Mouse (Mus musculus) MEL (cell line): ENCODE measurements around the gene Plcb1. TPM values are rescaled to one million over a fixed set of nuclear protein-coding genes. Genes with fewer than 3 reads are reported as not detected.
"Not testable (repeated sequence)": the region's sequence is repeated elsewhere in the genome, so short reads cannot be mapped to it uniquely, and the experiment has no call there.

Source experiments
- DNase-seq: peaks from one replicate; pipeline ENCODE4 v3.0.0; 2011; ENCODE audit warnings: low read depth, low spot score
- H3K27ac ChIP-seq: 2 replicates; pipeline ENCODE4 v1.5.1; 2012; ENCODE audit warnings: low read depth, mild to moderate bottlenecking, control low read depth, low read length, moderate library complexity; ENCODE audit not compliant: control insufficient read depth
- H3K27me3 ChIP-seq, 2 experiments: fragments of 150-350 bp in 1 of 2; sonication (generic) in 1 of 2; 2 replicates each; pipeline ENCODE4 v1.6.1; 2012; ENCODE audit warnings: low read length in 2 of 2, mild to moderate bottlenecking in 2 of 2, improper control_type of control experiment in 1 of 2, moderate library complexity in 1 of 2; ENCODE audit not compliant: insufficient read depth in 2 of 2, control insufficient read depth in 1 of 2
- H3K36me3 ChIP-seq, 2 experiments: 2 replicates each; pipeline ENCODE4 v1.6.1; 2012 to 2014; ENCODE audit warnings: low read length in 2 of 2, improper control_type of control experiment in 1 of 2, inconsistent platforms in 1 of 2, mild to moderate bottlenecking in 1 of 2; ENCODE audit not compliant: insufficient read depth in 2 of 2, control insufficient read depth in 1 of 2
- H3K4me1 ChIP-seq, 2 experiments: fragments of 150-350 bp in 1 of 2; sonication (generic) in 1 of 2; 2 replicates each; pipeline ENCODE4 v1.6.1; 2012; ENCODE audit warnings: low read length in 2 of 2, improper control_type of control experiment in 1 of 2, mild to moderate bottlenecking in 1 of 2; ENCODE audit not compliant: insufficient read depth in 2 of 2, control insufficient read depth in 1 of 2
- H3K4me3 ChIP-seq, 2 experiments: fragments of 150-350 bp in 1 of 2; sonication (generic) in 1 of 2; 2 replicates each; pipeline ENCODE4 v1.5.1; 2012; ENCODE audit warnings: low read depth in 2 of 2, low read length in 2 of 2, mild to moderate bottlenecking in 2 of 2, moderate library complexity in 2 of 2, control low read depth in 1 of 2, improper control_type of control experiment in 1 of 2; ENCODE audit not compliant: control insufficient read depth in 1 of 2, insufficient read depth in 1 of 2
- H3K79me2 ChIP-seq: 2 replicates; pipeline ENCODE4 v1.6.1; 2012; ENCODE audit warnings: mild to moderate bottlenecking, low read length, moderate library complexity; ENCODE audit not compliant: control insufficient read depth, poor library complexity, insufficient read depth
- H3K9ac ChIP-seq: 2 replicates; pipeline ENCODE4 v1.6.1; 2012; ENCODE audit warnings: low read depth, mild to moderate bottlenecking, control low read depth, low read length, moderate library complexity; ENCODE audit not compliant: control insufficient read depth, poor library complexity, severe bottlenecking
- H3K9me3 ChIP-seq: fragments of 150-350 bp; sonication (generic); replicated peaks from 2 replicates; pipeline ENCODE4 v1.6.1; 2012; ENCODE audit warnings: mild to moderate bottlenecking, low read length, improper control_type of control experiment, moderate library complexity; ENCODE audit not compliant: insufficient read depth
- BHLHE40 ChIP-seq: IDR thresholded peaks from 2 replicates; pipeline ENCODE4 v1.6.1; 2012; ENCODE audit warnings: low read depth, mild to moderate bottlenecking, inconsistent platforms, low read length, improper control_type of control experiment, borderline replicate concordance
- CHD1 ChIP-seq: IDR thresholded peaks from 2 replicates; pipeline ENCODE4 v1.6.1; 2012; ENCODE audit warnings: low read depth, mild to moderate bottlenecking, inconsistent platforms, low read length, improper control_type of control experiment
- CHD2 ChIP-seq: IDR thresholded peaks from 2 replicates; pipeline ENCODE4 v1.6.1; 2011; ENCODE audit warnings: low read length, improper control_type of control experiment
- CTCF ChIP-seq, 3 experiments: IDR thresholded peaks in 2 of 3; conservative IDR thresholded peaks in 1 of 3; 2 replicates each; pipeline ENCODE4 v1.5.1; 2011 to 2012; ENCODE audit warnings: low read length in 3 of 3, low read depth in 2 of 3, mild to moderate bottlenecking in 2 of 3, improper control_type of control experiment in 1 of 3, inconsistent platforms in 1 of 3, mixed read lengths in 1 of 3, moderate library complexity in 1 of 3; ENCODE audit not compliant: control insufficient read depth in 1 of 3, insufficient read depth in 1 of 3, poor library complexity in 1 of 3, severe bottlenecking in 1 of 3
- ELF1 ChIP-seq: IDR thresholded peaks from 2 replicates; pipeline ENCODE4 v1.6.1; 2014; ENCODE audit warnings: low read depth, mild to moderate bottlenecking, inconsistent platforms, low read length, improper control_type of control experiment, moderate library complexity
- GABPA ChIP-seq: IDR thresholded peaks from 2 replicates; pipeline ENCODE4 v1.6.1; 2012; ENCODE audit warnings: low read depth, mild to moderate bottlenecking, inconsistent platforms, low read length, improper control_type of control experiment, moderate library complexity
- GATA1 ChIP-seq: IDR thresholded peaks from 2 replicates; pipeline ENCODE4 v1.6.1; 2011; ENCODE audit warnings: low read depth, low read length, improper control_type of control experiment
- HCFC1 ChIP-seq: IDR thresholded peaks from 2 replicates; pipeline ENCODE4 v1.6.1; 2012; ENCODE audit warnings: low read depth, mild to moderate bottlenecking, inconsistent platforms, low read length, improper control_type of control experiment, moderate library complexity
- JUND ChIP-seq: IDR thresholded peaks from 2 replicates; pipeline ENCODE4 v1.6.1; 2011; ENCODE audit warnings: low read depth, mild to moderate bottlenecking, improper control_type of control experiment, low read length
- KAT2A ChIP-seq: conservative IDR thresholded peaks from 2 replicates; pipeline ENCODE4 v1.6.1; 2012; ENCODE audit warnings: low read depth, low read length, improper control_type of control experiment, inconsistent platforms
- MAZ ChIP-seq: IDR thresholded peaks from 2 replicates; pipeline ENCODE4 v1.6.1; 2012; ENCODE audit warnings: low read depth, mild to moderate bottlenecking, inconsistent platforms, low read length, improper control_type of control experiment
- MEF2A ChIP-seq: IDR thresholded peaks from 2 replicates; pipeline ENCODE4 v1.6.1; 2014; ENCODE audit warnings: low read depth, mild to moderate bottlenecking, inconsistent platforms, low read length, improper control_type of control experiment; ENCODE audit not compliant: poor library complexity, insufficient replicate concordance, severe bottlenecking; ENCODE audit errors: extremely low read depth
- MXI1 ChIP-seq: IDR thresholded peaks from 2 replicates; pipeline ENCODE4 v1.6.1; 2011; ENCODE audit warnings: mild to moderate bottlenecking, low read depth, low read length, improper control_type of control experiment
- MYB ChIP-seq: IDR thresholded peaks from 2 replicates; pipeline ENCODE4 v1.6.1; 2011; ENCODE audit warnings: mild to moderate bottlenecking, low read depth, low read length, improper control_type of control experiment
- NELFE ChIP-seq: IDR thresholded peaks from 2 replicates; pipeline ENCODE4 v1.6.1; 2011; ENCODE audit warnings: low read depth, low read length, improper control_type of control experiment
- NRF1 ChIP-seq: IDR thresholded peaks from 2 replicates; pipeline ENCODE4 v1.6.1; 2014; ENCODE audit warnings: low read depth, mild to moderate bottlenecking, inconsistent platforms, low read length, improper control_type of control experiment, moderate library complexity; ENCODE audit not compliant: poor library complexity, insufficient read depth, severe bottlenecking
- POLR2A ChIP-seq, 2 experiments: IDR thresholded peaks; 2 replicates each; pipeline ENCODE4 v1.6.1; 2011 to 2012; ENCODE audit warnings: low read length in 2 of 2, mild to moderate bottlenecking in 2 of 2, control low read depth in 1 of 2, improper control_type of control experiment in 1 of 2, low read depth in 1 of 2, moderate library complexity in 1 of 2; ENCODE audit not compliant: control insufficient read depth in 1 of 2, insufficient read depth in 1 of 2, poor library complexity in 1 of 2
- POLR2AphosphoS2 ChIP-seq: IDR thresholded peaks from 2 replicates; pipeline ENCODE4 v1.6.1; 2011; ENCODE audit warnings: low read length, improper control_type of control experiment
- RCOR1 ChIP-seq: IDR thresholded peaks from 2 replicates; pipeline ENCODE4 v1.6.1; 2012; ENCODE audit warnings: low read depth, mild to moderate bottlenecking, inconsistent platforms, low read length, improper control_type of control experiment
- TBP ChIP-seq: IDR thresholded peaks from 2 replicates; pipeline ENCODE4 v1.8.0; 2011; ENCODE audit warnings: low read depth, low read length, improper control_type of control experiment
- UBTF ChIP-seq: IDR thresholded peaks from 2 replicates; pipeline ENCODE4 v1.6.1; 2012; ENCODE audit warnings: low read depth, mild to moderate bottlenecking, inconsistent platforms, low read length, improper control_type of control experiment, moderate library complexity, borderline replicate concordance; ENCODE audit not compliant: insufficient read depth
- USF1 ChIP-seq: IDR thresholded peaks from 2 replicates; pipeline ENCODE4 v1.6.1; 2014; ENCODE audit warnings: low read depth, mild to moderate bottlenecking, inconsistent platforms, low read length, improper control_type of control experiment, moderate library complexity
- USF2 ChIP-seq, 2 experiments: IDR thresholded peaks; 2 replicates each; pipeline ENCODE4 v1.6.1; 2011 to 2012; ENCODE audit warnings: improper control_type of control experiment in 2 of 2, low read length in 2 of 2, borderline replicate concordance in 1 of 2, inconsistent platforms in 1 of 2, low read depth in 1 of 2, mild to moderate bottlenecking in 1 of 2; ENCODE audit not compliant: insufficient read depth in 1 of 2
- ZKSCAN1 ChIP-seq: IDR thresholded peaks from 2 replicates; pipeline ENCODE4 v1.6.1; 2012; ENCODE audit warnings: low read depth, mild to moderate bottlenecking, inconsistent platforms, low read length, improper control_type of control experiment, moderate library complexity
- ZNF384 ChIP-seq: IDR thresholded peaks from 2 replicates; pipeline ENCODE4 v1.6.1; 2012; ENCODE audit warnings: low read depth, mild to moderate bottlenecking, inconsistent platforms, low read length, improper control_type of control experiment
- polyA plus RNA-seq, 2 experiments: library from polyadenylated mRNA; stranded (reverse) in 1 of 2; unstranded in 1 of 2; fragments of >175 nt in 1 of 2; fragments of >200 nt in 1 of 2; gene quantifications; 2 replicates each; pipeline versions ENCODE4 v1.2.1 to v1.2.4; 2012; ENCODE audit warnings: low replicate concordance in 2 of 2, low read depth in 1 of 2; ENCODE audit not compliant: insufficient read length in 2 of 2, insufficient read depth in 1 of 2, missing spikeins in 1 of 2
- total RNA-seq: library from RNA; depleted of rRNA; stranded (reverse); fragments of 300-350 nt; gene quantifications from 2 replicates; pipeline ENCODE4 v1.2.3, GENCODE M21; 2012

Plcb1 gene
- total and polyA plus RNA-seq, 3 experiments, result not detected

DNA sequence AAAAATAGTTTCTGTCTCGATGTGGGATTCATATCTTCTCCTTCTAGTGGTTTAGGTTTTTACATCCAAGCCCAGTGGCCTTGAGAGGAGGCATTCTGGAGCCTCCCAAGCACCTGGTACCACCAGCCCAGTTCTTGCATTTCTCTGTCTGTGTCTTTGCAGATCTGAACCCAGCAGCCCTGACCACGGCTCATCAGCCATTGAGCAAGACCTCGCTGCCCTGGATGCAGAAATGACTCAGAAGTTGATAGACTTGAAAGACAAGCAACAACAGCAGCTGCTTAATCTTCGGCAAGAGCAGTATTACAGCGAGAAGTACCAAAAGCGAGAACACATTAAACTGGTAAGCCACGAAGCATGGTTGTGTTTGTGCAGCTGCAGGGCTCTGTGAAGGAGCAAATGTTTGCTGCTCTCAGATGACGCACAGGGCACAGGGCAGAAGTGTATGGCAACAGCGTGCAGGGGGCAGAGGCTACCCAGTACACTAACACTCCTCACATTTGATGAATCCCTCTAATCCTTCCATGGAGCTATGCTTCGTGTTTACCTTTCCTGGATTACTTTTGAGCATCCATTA is 584.5 kb downstream of the Plcb1 start:
- no peaks in the 10 kb centered on the region for H3K9me3 ChIP-seq
- no peak for TF ChIP-seq JUND
- no peak for TF ChIP-seq GATA1
- TF ChIP-seq MXI1, result no peak
- no peak for TF ChIP-seq HCFC1
- no peak for TF ChIP-seq MAZ
- TF ChIP-seq UBTF, result no peak
- no peak for TF ChIP-seq ELF1

DNA sequence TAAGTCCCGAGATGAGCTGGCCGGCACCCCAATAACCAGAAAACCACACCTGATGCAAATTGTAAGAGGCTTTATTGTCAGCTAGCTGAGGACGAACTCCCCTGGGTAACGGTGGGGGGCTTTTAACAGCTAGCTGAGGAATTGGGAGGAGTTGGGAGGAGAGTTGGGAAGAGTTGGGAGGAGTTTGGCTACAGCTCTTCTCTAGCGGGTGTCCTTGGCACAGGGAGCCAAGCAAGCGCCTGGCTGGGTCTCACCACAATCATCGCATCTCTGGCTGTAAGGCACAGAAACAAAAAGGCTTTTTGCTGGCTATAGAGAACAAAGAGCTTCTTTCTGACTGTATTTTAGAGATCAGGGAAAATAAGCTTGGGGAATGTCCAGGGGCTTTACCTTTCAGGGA is 594.9 kb downstream of the Plcb1 start:
- H3K36me3 ChIP-seq, H3K9me3 ChIP-seq, DNase-seq, H3K27ac ChIP-seq, H3K9ac ChIP-seq, H3K79me2 ChIP-seq, H3K4me1 ChIP-seq, H3K27me3 ChIP-seq, H3K4me3 ChIP-seq: not testable (repeated sequence)

More for the DNA sequence above, 584.5 kb downstream of the Plcb1 start:
- no peak overlapping the region for H3K27ac ChIP-seq
- no peaks in the 10 kb centered on the region for H3K36me3 ChIP-seq
- DNase-seq, result no peak
- H3K9ac ChIP-seq, result no peak overlapping the region
- H3K79me2 ChIP-seq, result no peaks in the 10 kb centered on the region
- no peaks in the 10 kb centered on the region for H3K27me3 ChIP-seq
- H3K4me3 ChIP-seq, result no peak overlapping the region
- no peaks in the 10 kb centered on the region for H3K4me1 ChIP-seq

DNA sequence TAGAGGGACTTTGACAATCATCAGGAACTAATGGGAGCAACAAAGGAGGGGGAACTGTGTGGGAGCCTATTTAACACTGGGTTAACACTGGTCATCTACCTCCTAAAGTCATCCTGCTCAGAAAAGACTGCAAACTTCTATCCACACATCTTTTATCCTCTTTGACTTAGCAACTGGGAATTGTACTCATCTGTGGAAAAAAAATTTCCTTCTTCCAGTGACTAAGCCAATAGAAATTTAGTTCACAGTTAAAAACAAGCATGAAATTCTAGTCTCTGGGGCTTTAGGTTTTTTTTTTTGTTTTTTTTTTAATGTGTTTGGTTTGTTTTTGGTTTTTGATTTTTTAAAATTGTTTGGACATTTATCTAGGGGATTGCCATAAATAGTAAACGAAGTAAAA is 595.5 kb downstream of the Plcb1 start:
- no peaks in the 10 kb centered on the region for H3K9me3 ChIP-seq
- TF ChIP-seq CHD1, result no peak
- TF ChIP-seq USF1, result no peak
- TF ChIP-seq MEF2A, result no peak
- TF ChIP-seq BHLHE40, result no peak
- TF ChIP-seq ZKSCAN1, result no peak
- no peak for TF ChIP-seq USF2 (IDR thresholded peaks at IDR 0.05; ENCODE audit: borderline replicate concordance in 1 of 2, insufficient read depth in 1 of 2, low read depth in 1 of 2, low read length in 2 of 2)
- no peak for TF ChIP-seq NELFE
- TF ChIP-seq POLR2AphosphoS2, result no peak
- no peak for TF ChIP-seq CHD2
- TF ChIP-seq KAT2A, result no peak
- no peak for TF ChIP-seq CTCF (IDR thresholded peaks at IDR 0.05 in 2 of 3, conservative IDR thresholded peaks at IDR 0.05 in 1 of 3; ENCODE audit: control insufficient read depth in 1 of 3, insufficient read depth in 1 of 3, low read depth in 2 of 3, low read length in 3 of 3, poor library complexity in 1 of 3, severe bottlenecking in 1 of 3)
- no peak for TF ChIP-seq MXI1
- TF ChIP-seq NRF1, result no peak
- TF ChIP-seq TBP, result no peak
- TF ChIP-seq MYB, result no peak
- no peak for TF ChIP-seq ZNF384
- no peak for TF ChIP-seq POLR2A (IDR thresholded peaks at IDR 0.05; ENCODE audit: control insufficient read depth in 1 of 2, insufficient read depth in 1 of 2, low read depth in 1 of 2, low read length in 2 of 2, poor library complexity in 1 of 2)
- TF ChIP-seq RCOR1, result no peak
- TF ChIP-seq GABPA, result no peak
- no peaks in the 10 kb centered on the region for H3K27me3 ChIP-seq
- no peak for DNase-seq
- H3K4me1 ChIP-seq, result no peaks in the 10 kb centered on the region
- H3K79me2 ChIP-seq, result no peaks in the 10 kb centered on the region
- H3K4me3 ChIP-seq, result no peak overlapping the region
- H3K27ac ChIP-seq, result no peak overlapping the region
- no peak overlapping the region for H3K9ac ChIP-seq
- no peaks in the 10 kb centered on the region for H3K36me3 ChIP-seq
